Mouse (Mus musculus) intestine, postnatal 0 days (tissue): ENCODE measurements around the gene Speer4f1. TPM values are rescaled to one million over a fixed set of nuclear protein-coding genes. Genes with fewer than 3 reads are reported as not detected.
"Not testable (repeated sequence)": the region's sequence is repeated elsewhere in the genome, so short reads cannot be mapped to it uniquely, and the experiment has no call there.

Experiments
- ATAC-seq: fragments of 200-750 bp; cut with Nextera tagmentation; 2 replicates; pipeline ENCODE4 v1.8.0; 2017; ENCODE audit warnings: mild to moderate bottlenecking, moderate TSS enrichment, moderate library complexity
- H3K27ac ChIP-seq: fragments of 300-500 bp; sonication (generic); 2 replicates; pipeline ENCODE4 v1.5.1; 2014; ENCODE audit warnings: mild to moderate bottlenecking, low read depth, low read length, moderate library complexity
- H3K27me3 ChIP-seq: fragments of 300-500 bp; sonication (generic); replicated peaks from 2 replicates; pipeline ENCODE4 v1.6.1; 2014; ENCODE audit warnings: low read length, mixed read lengths; ENCODE audit not compliant: control insufficient read depth, insufficient read depth
- H3K36me3 ChIP-seq: fragments of 300-500 bp; sonication (generic); 2 replicates; pipeline ENCODE4 v1.6.1; 2014; ENCODE audit warnings: mild to moderate bottlenecking, moderate library complexity; ENCODE audit not compliant: control insufficient read depth, insufficient read depth
- H3K4me1 ChIP-seq: fragments of 300-500 bp; sonication (generic); replicated peaks from 2 replicates; pipeline ENCODE4 v1.6.1; 2014; ENCODE audit warnings: antibody characterized with exemption, low read length, mixed read lengths; ENCODE audit not compliant: control insufficient read depth, insufficient read depth
- H3K4me2 ChIP-seq: fragments of 300-500 bp; sonication (generic); replicated peaks from 2 replicates; pipeline ENCODE4 v1.6.1; 2014; ENCODE audit warnings: low read depth, mild to moderate bottlenecking, moderate library complexity
- H3K4me3 ChIP-seq: fragments of 300-500 bp; sonication (generic); 2 replicates; pipeline ENCODE4 v1.5.1; 2014; ENCODE audit warnings: low read depth, low read length
- H3K9ac ChIP-seq: fragments of 300-500 bp; sonication (generic); 2 replicates; pipeline ENCODE4 v1.6.1; 2014; ENCODE audit warnings: mild to moderate bottlenecking, low read depth, low read length
- H3K9me3 ChIP-seq: fragments of 300-500 bp; sonication (generic); 2 replicates; pipeline ENCODE4 v1.6.1; 2016; ENCODE audit warnings: mixed run types; ENCODE audit not compliant: control insufficient read depth
- CTCF ChIP-seq: sonication (generic); IDR thresholded peaks from 2 replicates; pipeline ENCODE4 v1.5.1; 2016; ENCODE audit warnings: low read depth, mild to moderate bottlenecking, control low read depth, antibody characterized with exemption, moderate library complexity
- WGBS: fragments of 180-500 bp; shearing (Covaris S2); extraction: QIAGEN DNeasy Blood & Tissue Kit; methylation state at CpG from one replicate; pipeline ENCODE4 v1.1.7; 2014; 5-methylcytosine and 5-hydroxymethylcytosine counted together
- polyA plus RNA-seq: library from polyadenylated mRNA; unstranded; fragments of >200 nt; fragmentation: Nextera tagmentation; extraction: Ambion mirVana; gene quantifications from 2 replicates; pipeline ENCODE4 v1.2.1, GENCODE M21; 2015

The Speer4f1 gene
- polyA plus RNA-seq = not detected in 2 replicates

GRCm38 (mm10) chr5:17475798-17476197 lies at the start of gene Speer4f1:
Gene Speer4f1, plus strand, starts transcription at chr5:17476098.
- H3K27ac ChIP-seq, H3K4me3 ChIP-seq, H3K9me3 ChIP-seq, H3K27me3 ChIP-seq, H3K4me1 ChIP-seq, H3K9ac ChIP-seq, H3K4me2 ChIP-seq, ATAC-seq, H3K36me3 ChIP-seq: not testable (repeated sequence)
- WGBS = 89% methylated on average over 1 of the region's 1 CpGs

- H3K4me1 ChIP-seq = no peaks in the 10 kb centered on the region
- ATAC-seq = peak; percentile 61; the same call in 1 of the 2 replicates
- H3K9ac ChIP-seq = no peak overlapping the region
- no peaks in the 10 kb centered on the region for H3K36me3 ChIP-seq
- H3K27me3 ChIP-seq = no peaks in the 10 kb centered on the region
- H3K27ac ChIP-seq = no peak overlapping the region
- WGBS = 52% methylated on average over 1 of the region's 1 CpGs
- H3K9me3 ChIP-seq = no peaks in the 10 kb centered on the region
- no peak overlapping the region for H3K4me3 ChIP-seq
- no peak overlapping the region for H3K4me2 ChIP-seq
- no peak for TF ChIP-seq CTCF
Measured at GRCm38 (mm10) chr5:17426930-17427329, 49.0 kb upstream of the Speer4f1 start.

GRCm38 (mm10) chr5:17434721-17435120 lies 41.2 kb upstream of the Speer4f1 start:
- no peaks in the 10 kb centered on the region for H3K36me3 ChIP-seq

GRCm38 (mm10) chr5:17436209-17436608 lies 39.7 kb upstream of the Speer4f1 start:
- 57% methylated on average over 2 of the region's 2 CpGs for WGBS
- no peak for ATAC-seq

More at GRCm38 (mm10) chr5:17434721-17435120, 41.2 kb upstream of the Speer4f1 start:
- no peak overlapping the region for H3K4me2 ChIP-seq
- H3K9me3 ChIP-seq = no peaks in the 10 kb centered on the region
- WGBS = 90% methylated on average over 3 of the region's 3 CpGs
- no peak overlapping the region for H3K4me3 ChIP-seq
- no peaks in the 10 kb centered on the region for H3K4me1 ChIP-seq
- no peak overlapping the region for H3K9ac ChIP-seq
- no peak for ATAC-seq
- H3K27ac ChIP-seq = no peak overlapping the region
- no peak for TF ChIP-seq CTCF
- H3K27me3 ChIP-seq = no peaks in the 10 kb centered on the region

GRCm38 (mm10) chr5:17439487-17440102 lies 36.3 kb upstream of the Speer4f1 start:
- Histone ChIP-seq H3K4me1 (no peaks in the 10 kb centered on the region), H3K9ac (no peak overlapping the region), H3K27ac (no peak overlapping the region), H3K36me3 (no peaks in the 10 kb centered on the region), H3K4me2 (no peak overlapping the region), H3K9me3 (no peaks in the 10 kb centered on the region), H3K4me3 (no peak overlapping the region), H3K27me3 (no peaks in the 10 kb centered on the region)
- no peak for TF ChIP-seq CTCF
- ATAC-seq = no peak

More at GRCm38 (mm10) chr5:17436209-17436608, 39.7 kb upstream of the Speer4f1 start:
- Histone ChIP-seq H3K4me3 (no peak overlapping the region), H3K9ac (no peak overlapping the region), H3K36me3 (no peaks in the 10 kb centered on the region), H3K27ac (no peak overlapping the region), H3K4me2 (no peak overlapping the region), H3K27me3 (no peaks in the 10 kb centered on the region), H3K9me3 (no peaks in the 10 kb centered on the region), H3K4me1 (no peaks in the 10 kb centered on the region)
- TF ChIP-seq CTCF = no peak

- Histone ChIP-seq H3K27me3 (no peaks in the 10 kb centered on the region), H3K27ac (no peak overlapping the region), H3K9me3 (no peaks in the 10 kb centered on the region), H3K9ac (no peak overlapping the region), H3K4me2 (no peak overlapping the region), H3K36me3 (no peaks in the 10 kb centered on the region), H3K4me1 (no peaks in the 10 kb centered on the region), H3K4me3 (no peak overlapping the region)
- WGBS = 41% methylated on average over 5 of the region's 5 CpGs
- ATAC-seq = no peak
- no peak for TF ChIP-seq CTCF
Measured at GRCm38 (mm10) chr5:17454059-17454458, 21.8 kb upstream of the Speer4f1 start.
